Mouse (Mus musculus) limb, embryonic 15.5 days (tissue): ENCODE measurements around the gene Nyap1. TPM values are rescaled to one million over a fixed set of nuclear protein-coding genes. Genes with fewer than 3 reads are reported as not detected.
A peak's percentile ranks its signal among the peaks of the same experiment; 100 is the strongest.

Experiments used
- ATAC-seq: fragments of 200-750 bp; cut with Nextera tagmentation; 2 replicates; pipeline ENCODE4 v1.8.0; 2017; ENCODE audit warnings: low read depth, moderate TSS enrichment; ENCODE audit not compliant: insufficient number of reproducible peaks, low FRiP score, low TSS enrichment
- H3K27ac ChIP-seq: fragments of 300-500 bp; sonication (generic); 2 replicates; pipeline ENCODE4 v1.5.1; 2015; ENCODE audit warnings: moderate library complexity, mild to moderate bottlenecking, inconsistent platforms
- H3K27me3 ChIP-seq: fragments of 300-500 bp; sonication (generic); 2 replicates; pipeline ENCODE4 v1.6.1; 2015; ENCODE audit warnings: inconsistent platforms
- H3K36me3 ChIP-seq: fragments of 300-500 bp; sonication (generic); 2 replicates; pipeline ENCODE4 v1.6.1; 2015; ENCODE audit warnings: inconsistent platforms
- H3K4me1 ChIP-seq: fragments of 300-500 bp; sonication (generic); 2 replicates; pipeline ENCODE4 v1.6.1; 2015; ENCODE audit warnings: inconsistent platforms
- H3K4me2 ChIP-seq: fragments of 300-500 bp; sonication (generic); 2 replicates; pipeline ENCODE4 v1.6.1; 2015; ENCODE audit warnings: mild to moderate bottlenecking, inconsistent platforms
- H3K4me3 ChIP-seq: fragments of 300-500 bp; sonication (generic); 2 replicates; pipeline ENCODE4 v1.5.1; 2015; ENCODE audit warnings: mild to moderate bottlenecking, inconsistent platforms
- H3K9ac ChIP-seq: fragments of 300-500 bp; sonication (generic); 2 replicates; pipeline ENCODE4 v1.6.1; 2015; ENCODE audit warnings: inconsistent platforms
- H3K9me3 ChIP-seq: fragments of 300-500 bp; sonication (generic); 2 replicates; pipeline ENCODE4 v1.6.1; 2016; ENCODE audit warnings: inconsistent platforms
- WGBS: fragments of 180-500 bp; shearing (Covaris S2); methylation state at CpG from one replicate; pipeline ENCODE4 v1.1.7; 2015; 5-methylcytosine and 5-hydroxymethylcytosine counted together
- polyA plus RNA-seq: library from polyadenylated mRNA; unstranded; fragments of >200 nt; fragmentation: Nextera tagmentation; extraction: Ambion mirVana; gene quantifications from 2 replicates; pipeline ENCODE4 v1.2.1, GENCODE M21; 2015

Gene Nyap1
- polyA plus RNA-seq, 1 experiment from 2014 or later, result 3.5 TPM

GRCm38 (mm10) chr5:137748130-137748770, 6.8 kb upstream of the Nyap1 start:
- H3K9me3 ChIP-seq, result no peaks in the 10 kb centered on the region
- H3K4me3 ChIP-seq, result peak overlapping the region; percentile 75
- peak overlapping the region; percentile 90 for H3K4me2 ChIP-seq
- 17% methylated on average over 5 of the region's 5 CpGs for WGBS
- ATAC-seq, result no peak
- no peaks in the 10 kb centered on the region for H3K27me3 ChIP-seq
- H3K27ac ChIP-seq, result peak overlapping the region; percentile 98
- H3K4me1 ChIP-seq, result peaks cover 41% of the 10 kb centered on the region
- no peak overlapping the region for H3K9ac ChIP-seq
- peaks cover 25% of the 10 kb centered on the region for H3K36me3 ChIP-seq

DNA sequence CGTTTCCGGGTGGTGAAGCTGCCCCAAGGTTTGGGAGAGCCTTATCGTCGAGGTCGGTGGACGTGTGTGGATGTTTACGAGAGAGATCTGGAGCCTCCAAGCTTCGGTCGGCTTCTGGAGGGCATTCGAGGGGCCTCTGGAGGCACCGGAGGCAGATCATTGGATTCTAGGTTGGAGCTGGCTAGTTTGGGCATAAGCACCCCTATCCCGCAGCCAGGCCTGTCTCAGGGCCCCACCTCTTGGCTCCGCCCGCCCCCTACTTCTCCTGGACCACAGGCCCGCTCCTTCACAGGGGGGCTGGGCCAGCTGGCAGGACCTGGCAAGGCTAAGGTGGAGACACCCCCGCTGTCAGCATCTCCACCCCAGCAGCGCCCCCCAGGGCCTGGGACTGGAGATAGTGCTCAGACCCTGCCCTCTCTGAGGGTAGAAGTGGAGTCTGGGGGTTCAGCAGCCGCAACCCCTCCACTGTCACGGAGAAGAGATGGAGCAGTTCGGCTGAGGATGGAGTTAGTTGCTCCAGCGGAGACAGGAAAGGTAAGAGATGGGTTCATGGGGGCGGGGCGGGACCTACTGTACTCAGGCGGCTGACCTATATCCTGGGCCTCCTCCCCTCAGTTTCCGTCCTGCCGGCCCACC, 6.0 kb upstream of the Nyap1 start:
- WGBS, result 2% methylated on average over 26 of the region's 26 CpGs
- Histone ChIP-seq H3K27ac (peak overlapping the region; percentile 98), H3K27me3 (no peaks in the 10 kb centered on the region), H3K4me2 (peak overlapping the region; percentile 90), H3K9ac (peak overlapping the region; percentile 70), H3K9me3 (no peaks in the 10 kb centered on the region), H3K4me1 (peaks cover 41% of the 10 kb centered on the region), H3K36me3 (peaks cover 18% of the 10 kb centered on the region), H3K4me3 (peak overlapping the region; percentile 75)
- no peak for ATAC-seq

- 2% methylated on average over 16 of the region's 16 CpGs for WGBS
- Histone ChIP-seq H3K36me3 (peaks cover 13% of the 10 kb centered on the region), H3K4me3 (peak overlapping the region; percentile 75), H3K4me2 (peak overlapping the region; percentile 90), H3K9me3 (no peaks in the 10 kb centered on the region), H3K27ac (peak overlapping the region; percentile 98), H3K27me3 (no peaks in the 10 kb centered on the region), H3K4me1 (peaks cover 41% of the 10 kb centered on the region), H3K9ac (peak overlapping the region; percentile 70)
- ATAC-seq, result no peak
Observed at GRCm38 (mm10) chr5:137746851-137747325, 5.5 kb upstream of the Nyap1 start.

- Histone ChIP-seq H3K27ac (peak overlapping the region; percentile 98), H3K36me3 (peaks cover 8% of the 10 kb centered on the region), H3K9me3 (no peaks in the 10 kb centered on the region), H3K4me3 (peak overlapping the region; percentile 75), H3K4me2 (peak overlapping the region; percentile 90), H3K27me3 (no peaks in the 10 kb centered on the region), H3K9ac (peak overlapping the region; percentile 70), H3K4me1 (peaks cover 45% of the 10 kb centered on the region)
- ATAC-seq, result peak; percentile 20; the same call in 1 of the 2 replicates
- under 1% methylated on average over 20 of the region's 20 CpGs for WGBS
Observed at GRCm38 (mm10) chr5:137746282-137746850, 5.0 kb upstream of the Nyap1 start.

DNA sequence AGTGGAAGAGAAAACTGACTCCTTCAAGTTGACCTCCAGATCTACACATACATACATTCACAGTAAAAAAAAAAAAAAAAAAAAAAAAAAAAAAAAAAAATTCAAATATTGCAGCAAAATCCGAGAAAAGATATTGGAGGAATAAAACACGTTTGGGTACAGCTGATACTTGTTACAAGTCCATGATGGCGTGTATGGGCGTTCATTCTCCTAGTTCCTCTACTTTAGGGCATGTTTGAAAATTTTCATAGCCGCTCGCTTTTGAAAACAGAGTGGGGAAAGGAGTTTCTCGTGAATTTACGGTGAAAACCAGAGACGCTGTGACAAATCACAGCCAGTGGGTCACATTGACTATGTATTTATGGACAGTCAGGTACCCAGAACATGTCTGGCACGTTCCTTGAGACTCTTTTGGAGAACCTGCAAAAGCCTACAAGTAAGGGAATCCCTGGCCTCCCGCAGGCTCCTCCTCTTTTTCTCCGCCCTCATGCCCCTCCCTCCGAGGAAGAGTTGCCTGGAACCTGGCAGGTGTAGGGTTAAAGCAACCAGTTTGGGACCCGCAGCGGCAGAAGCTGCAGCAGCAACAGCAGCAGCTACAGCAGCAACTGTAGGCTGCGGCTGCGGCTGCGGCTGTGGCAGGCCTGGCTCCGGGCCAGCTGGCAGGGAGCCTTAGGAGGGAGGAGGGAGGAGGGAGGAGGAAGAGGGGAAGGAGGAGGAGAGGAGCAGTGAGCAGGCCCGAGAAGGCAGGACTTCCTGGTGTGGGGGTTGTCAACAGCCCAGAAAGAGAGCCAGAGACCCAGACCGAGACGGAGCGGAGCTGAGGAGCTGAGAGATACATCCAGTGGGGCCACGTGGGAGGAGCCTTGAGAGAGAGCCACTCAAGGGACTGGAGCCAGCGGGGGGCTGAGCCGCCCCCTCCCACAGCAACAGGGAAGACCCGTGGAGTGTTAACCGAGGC, 4.1 kb upstream of the Nyap1 start, which contains the start of gene Tsc22d4:
Gene Tsc22d4, plus strand, starts transcription at position 517 of the 958 bp plus-strand sequence.
- 3% methylated on average over 28 of the region's 28 CpGs for WGBS

GRCm38 (mm10) chr5:137744197-137744596, 2.8 kb upstream of the Nyap1 start:
- WGBS, result 78% methylated on average over 7 of the region's 7 CpGs
- no peak overlapping the region for H3K4me2 ChIP-seq
- H3K27me3 ChIP-seq, result no peaks in the 10 kb centered on the region
- H3K4me1 ChIP-seq, result peaks cover 56% of the 10 kb centered on the region
- H3K4me3 ChIP-seq, result no peak overlapping the region
- no peaks in the 10 kb centered on the region for H3K9me3 ChIP-seq
- H3K27ac ChIP-seq, result no peak overlapping the region
- ATAC-seq, result no peak
- H3K9ac ChIP-seq, result no peak overlapping the region
- 0 out of 2 replicates have a peak, but pooled peaks cover under 1% of the 10 kb centered on the region for H3K36me3 ChIP-seq

More for the DNA sequence above, 4.1 kb upstream of the Nyap1 start, which contains the start of gene Tsc22d4:
- H3K9ac ChIP-seq, result peak within 1 kb of the TSS; percentile 70
- no peaks in the 10 kb centered on the region for H3K9me3 ChIP-seq
- H3K4me1 ChIP-seq, result peaks cover 49% of the 10 kb centered on the region
- H3K4me3 ChIP-seq, result peak within 1 kb of the TSS; percentile 75
- peak; percentile 89 for ATAC-seq
- no peaks in the 10 kb centered on the region for H3K27me3 ChIP-seq
- H3K36me3 ChIP-seq, result 0 out of 2 replicates have a peak, but pooled peaks cover 3% of the 10 kb centered on the region
- peak within 1 kb of the TSS; percentile 90 for H3K4me2 ChIP-seq
- peak within 1 kb of the TSS; percentile 98 for H3K27ac ChIP-seq

DNA sequence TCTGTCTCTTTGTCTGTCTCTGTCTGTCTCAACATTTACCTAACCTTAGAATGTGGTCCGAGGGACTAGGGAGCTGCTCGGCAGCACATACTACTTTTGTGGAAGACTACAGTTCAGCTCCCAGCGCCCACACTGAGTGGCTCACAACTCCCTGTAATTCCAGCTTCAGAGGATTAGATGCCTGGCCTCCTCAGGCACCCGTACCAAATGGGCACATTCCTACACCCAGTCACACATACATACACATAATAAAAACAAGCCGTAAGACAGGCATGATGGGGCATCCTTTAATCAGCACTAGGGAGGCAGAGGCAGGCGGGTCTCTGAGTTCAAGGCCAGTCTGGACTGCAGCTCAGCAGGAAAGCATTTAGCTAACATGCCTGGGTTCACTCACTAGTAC, 1.4 kb upstream of the Nyap1 start:
- Histone ChIP-seq H3K9ac (no peak overlapping the region), H3K36me3 (peaks cover 3% of the 10 kb centered on the region; the same call in 1 of the 2 replicates), H3K4me1 (peaks cover 53% of the 10 kb centered on the region), H3K4me2 (no peak overlapping the region), H3K9me3 (no peaks in the 10 kb centered on the region), H3K4me3 (no peak overlapping the region), H3K27ac (no peak overlapping the region), H3K27me3 (no peaks in the 10 kb centered on the region)
- ATAC-seq, result no peak
- WGBS, result 90% methylated on average over 6 of the region's 6 CpGs

- 58% methylated on average over 10 of the region's 10 CpGs for WGBS
- H3K9me3 ChIP-seq, result no peaks in the 10 kb centered on the region
- H3K4me1 ChIP-seq, result peaks cover 45% of the 10 kb centered on the region
Observed at GRCm38 (mm10) chr5:137742048-137742447, 641 bp upstream of the Nyap1 start.

GRCm38 (mm10) chr5:137740506-137740905, 901 bp downstream of the Nyap1 start:
- H3K4me2 ChIP-seq, result peak overlapping the region; percentile 95
- no peaks in the 10 kb centered on the region for H3K9me3 ChIP-seq
- 17% methylated on average over 11 of the region's 11 CpGs for WGBS
- H3K36me3 ChIP-seq, result peaks cover 16% of the 10 kb centered on the region
- peak overlapping the region; percentile 65 for H3K4me3 ChIP-seq
- H3K9ac ChIP-seq, result peak overlapping the region; percentile 52
- H3K27me3 ChIP-seq, result no peaks in the 10 kb centered on the region
- peaks cover 41% of the 10 kb centered on the region for H3K4me1 ChIP-seq
- no peak for ATAC-seq
- peak overlapping the region; percentile 85 for H3K27ac ChIP-seq

More at GRCm38 (mm10) chr5:137742048-137742447, 641 bp upstream of the Nyap1 start:
- Histone ChIP-seq H3K4me2 (peak overlapping the region; percentile 95; the same call in 1 of the 2 replicates), H3K4me3 (peak overlapping the region; percentile 65; the same call in 1 of the 2 replicates), H3K27ac (no peak overlapping the region), H3K36me3 (peaks cover 6% of the 10 kb centered on the region; the same call in 1 of the 2 replicates), H3K9ac (no peak overlapping the region), H3K27me3 (no peaks in the 10 kb centered on the region)
- no peak for ATAC-seq

DNA sequence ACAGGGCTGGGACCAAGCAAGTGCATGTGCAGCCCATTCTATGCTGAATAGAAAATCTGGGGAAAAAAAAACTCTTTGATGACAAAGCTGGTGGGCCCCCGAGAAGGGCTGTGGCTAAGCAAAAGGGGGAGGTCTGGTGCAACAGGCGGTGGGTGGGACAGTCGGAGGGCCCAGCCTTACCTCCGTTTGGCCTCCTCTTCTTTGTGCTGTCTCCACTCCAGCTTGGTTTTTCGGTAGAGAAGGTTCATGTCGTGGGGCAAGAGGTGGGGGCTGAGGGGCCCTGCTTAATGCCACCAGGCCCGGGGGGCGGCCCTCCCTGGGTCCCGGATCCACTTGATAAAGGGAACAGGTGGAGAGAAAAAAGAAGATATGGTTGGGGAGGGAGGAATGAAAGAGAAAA, 1.9 kb downstream of the Nyap1 start:
- Histone ChIP-seq H3K4me2 (peak overlapping the region; percentile 95), H3K4me3 (peak overlapping the region; percentile 65; the same call in 1 of the 2 replicates), H3K4me1 (peaks cover 37% of the 10 kb centered on the region), H3K27ac (0 out of 2 replicates have a peak overlapping the region, but pooled peaks have one; percentile 1), H3K9me3 (no peaks in the 10 kb centered on the region), H3K36me3 (peaks cover 27% of the 10 kb centered on the region), H3K27me3 (no peaks in the 10 kb centered on the region), H3K9ac (no peak overlapping the region)
- WGBS, result 66% methylated on average over 9 of the region's 9 CpGs
- no peak for ATAC-seq

- no peak overlapping the region for H3K4me2 ChIP-seq
- peaks cover 42% of the 10 kb centered on the region for H3K4me1 ChIP-seq
- H3K9me3 ChIP-seq, result no peaks in the 10 kb centered on the region
- no peak overlapping the region for H3K27ac ChIP-seq
- no peaks in the 10 kb centered on the region for H3K27me3 ChIP-seq
- no peak overlapping the region for H3K9ac ChIP-seq
- WGBS, result 52% methylated on average over 5 of the region's 5 CpGs
- ATAC-seq, result no peak
- H3K36me3 ChIP-seq, result peaks cover 34% of the 10 kb centered on the region
- no peak overlapping the region for H3K4me3 ChIP-seq
Observed at GRCm38 (mm10) chr5:137738516-137738915, 2.9 kb downstream of the Nyap1 start.
